Comparison of ENCODE assay signal across 8 mouse cellular contexts in genomic region chr10:4611386-4612155, GRCm38 (mm10). TPM values are rescaled to one million over a fixed set of nuclear protein-coding genes. Genes with fewer than 3 reads are reported as not detected.
DNase-seq lines count a peak whose midpoint lies in the region; ATAC-seq and TF ChIP-seq lines count a peak whose summit lies in the region.

Esr1 (plus strand) TSS chr10:4611593.

- WGBS in embryonic facial prominence, embryonic 13.5 days, result 32% methylated on average over 13 of the region's 13 CpGs
- 18% methylated on average over 13 of the region's 13 CpGs for WGBS in intestine, postnatal 0 days

- no peak within 1 kb of the TSS; the same call in 1 of the 2 replicates for H3K27ac ChIP-seq in embryonic facial prominence, embryonic 13.5 days
- H3K27ac ChIP-seq in intestine, postnatal 0 days (ENCODE audit: low read depth, low read length), result no peak within 1 kb of the TSS

- peak; percentile 27 for DNase-seq in 3134 (ENCODE audit: extremely low read depth, insufficient read length, low spot score)
- no peak for DNase-seq in layer of hippocampus, adult 9-11 months
- DNase-seq in retina, postnatal 1 day, result no peak

- no peaks in the 10 kb centered on the region for H3K36me3 ChIP-seq in erythroblast, embryonic 14.5 days (ENCODE audit: control insufficient read depth)
- no peaks in the 10 kb centered on the region for H3K36me3 ChIP-seq in embryonic facial prominence, embryonic 13.5 days
- no peaks in the 10 kb centered on the region for H3K36me3 ChIP-seq in intestine, postnatal 0 days (ENCODE audit: control insufficient read depth, insufficient read depth)
- no peaks in the 10 kb centered on the region for H3K36me3 ChIP-seq in megakaryocyte, embryonic 14.5 days (replicated peaks; ENCODE audit: low read length)

- H3K4me1 ChIP-seq in erythroblast, embryonic 14.5 days (ENCODE audit: control insufficient read depth), result no peaks in the 10 kb centered on the region
- H3K4me1 ChIP-seq in embryonic facial prominence, embryonic 13.5 days, result peaks cover 6% of the 10 kb centered on the region; the same call in 1 of the 2 replicates
- no peaks in the 10 kb centered on the region for H3K4me1 ChIP-seq in intestine, postnatal 0 days (replicated peaks; ENCODE audit: control insufficient read depth, insufficient read depth, low read length)
- peaks cover 24% of the 10 kb centered on the region for H3K4me1 ChIP-seq in megakaryocyte, embryonic 14.5 days

- no peak within 1 kb of the TSS for H3K9ac ChIP-seq in embryonic facial prominence, embryonic 13.5 days
- no peak within 1 kb of the TSS for H3K9ac ChIP-seq in intestine, postnatal 0 days (ENCODE audit: low read depth, low read length)

- H3K9me3 ChIP-seq in erythroblast, embryonic 14.5 days (ENCODE audit: control insufficient read depth, low read length), result peaks cover 2% of the 10 kb centered on the region
- H3K9me3 ChIP-seq in embryonic facial prominence, embryonic 13.5 days, result no peaks in the 10 kb centered on the region
- H3K9me3 ChIP-seq in intestine, postnatal 0 days (ENCODE audit: control insufficient read depth), result no peaks in the 10 kb centered on the region
- peaks cover 9% of the 10 kb centered on the region for H3K9me3 ChIP-seq in megakaryocyte, embryonic 14.5 days

- H3K4me3 ChIP-seq in erythroblast, embryonic 14.5 days (replicated peaks), result peak within 1 kb of the TSS; percentile 40
- peak within 1 kb of the TSS; percentile 19 for H3K4me3 ChIP-seq in embryonic facial prominence, embryonic 13.5 days
- peak within 1 kb of the TSS; percentile 29 for H3K4me3 ChIP-seq in intestine, postnatal 0 days (ENCODE audit: low read depth, low read length)
- H3K4me3 ChIP-seq in megakaryocyte, embryonic 14.5 days (replicated peaks), result peak within 1 kb of the TSS; percentile 90

- peak; percentile 35 for TF ChIP-seq CTCF in intestine, postnatal 0 days (IDR thresholded peaks at IDR 0.05; ENCODE audit: low read depth)

- no peak for ATAC-seq in erythroblast, adult 5-6 weeks (replicated peaks; ENCODE audit: low FRiP score, poor library complexity, severe bottlenecking)
- ATAC-seq in embryonic facial prominence, embryonic 13.5 days (ENCODE audit: insufficient number of reproducible peaks, insufficient read depth, low FRiP score, low TSS enrichment, low read depth), result no peak
- no peak for ATAC-seq in intestine, postnatal 0 days

- no peaks in the 10 kb centered on the region for H3K27me3 ChIP-seq in erythroblast, embryonic 14.5 days (ENCODE audit: control insufficient read depth)
- H3K27me3 ChIP-seq in embryonic facial prominence, embryonic 13.5 days, result no peaks in the 10 kb centered on the region
- no peaks in the 10 kb centered on the region for H3K27me3 ChIP-seq in intestine, postnatal 0 days (replicated peaks; ENCODE audit: control insufficient read depth, insufficient read depth, low read length)
- H3K27me3 ChIP-seq in megakaryocyte, embryonic 14.5 days (replicated peaks), result no peaks in the 10 kb centered on the region

- H3K4me2 ChIP-seq in embryonic facial prominence, embryonic 13.5 days, result peak within 1 kb of the TSS; percentile 49
- peak within 1 kb of the TSS; percentile 75 for H3K4me2 ChIP-seq in intestine, postnatal 0 days (replicated peaks; ENCODE audit: low read depth)

RNA-seq across cellular contexts. Expression of gene Esr1, which starts in this region (rescaled TPM):
- polyA plus RNA-seq in erythroblast, embryonic 14.5 days (2012), result 0.01 TPM in 1 of 2 replicates, not detected in the other
- total RNA-seq in erythroblast, adult 5-6 weeks (2015; ENCODE audit: low replicate concordance), result 4.4 and 5.6 TPM in 2 replicates
- total RNA-seq in erythroblast, adult 5-6 weeks (2017; ENCODE audit: low replicate concordance), result 0.42 and 1.2 TPM in 2 replicates
- 0.15 and 0.24 TPM in 2 replicates for polyA plus RNA-seq in embryonic facial prominence, embryonic 13.5 days (2015; fragmentation: Nextera tagmentation; extraction: Ambion mirVana)
- 0.77 and 0.90 TPM in 2 replicates for polyA plus RNA-seq in intestine, postnatal 0 days (2015; fragmentation: Nextera tagmentation; extraction: Ambion mirVana)
- 0.18 TPM in 1 of 2 replicates, not detected in the other for polyA plus RNA-seq in megakaryocyte, embryonic 14.5 days (2012; ENCODE audit: insufficient read depth, low replicate concordance)

Comparison
In these comparisons a context has a peak if more than half of its experiments do, and no peak if none do; other contexts are left out.
1. H3K4me3 ChIP-seq: peak in every context shown above with its lines; median percentile 90 in megakaryocyte, embryonic 14.5 days; 40 in erythroblast, embryonic 14.5 days; 29 in intestine, postnatal 0 days; 19 in embryonic facial prominence, embryonic 13.5 days.